Mouse (Mus musculus) lung, embryonic 15.5 days (tissue): ENCODE data around the gene Stab2. TPM values are rescaled to one million over a fixed set of nuclear protein-coding genes. Genes with fewer than 3 reads are reported as not detected.

Experiments used
- ATAC-seq: fragments of 200-750 bp; cut with Nextera tagmentation; 2 replicates; pipeline ENCODE4 v1.8.0; 2017; ENCODE audit warnings: moderate number of reproducible peaks, borderline replicate concordance; ENCODE audit not compliant: low FRiP score, low TSS enrichment; ENCODE audit errors: extremely low read depth
- H3K27ac ChIP-seq: fragments of 300-500 bp; sonication (generic); 2 replicates; pipeline ENCODE4 v1.5.1; 2015; ENCODE audit warnings: moderate library complexity, mild to moderate bottlenecking, inconsistent platforms
- H3K27me3 ChIP-seq: fragments of 300-500 bp; sonication (generic); 2 replicates; pipeline ENCODE4 v1.6.1; 2015; ENCODE audit warnings: inconsistent platforms
- H3K36me3 ChIP-seq: fragments of 300-500 bp; sonication (generic); 2 replicates; pipeline ENCODE4 v1.6.1; 2015; ENCODE audit warnings: inconsistent platforms
- H3K4me1 ChIP-seq: fragments of 300-500 bp; sonication (generic); 2 replicates; pipeline ENCODE4 v1.6.1; 2015; ENCODE audit warnings: inconsistent platforms
- H3K4me2 ChIP-seq: fragments of 300-500 bp; sonication (generic); 2 replicates; pipeline ENCODE4 v1.6.1; 2015; ENCODE audit warnings: inconsistent platforms, mild to moderate bottlenecking, moderate library complexity
- H3K4me3 ChIP-seq: fragments of 300-500 bp; sonication (generic); 2 replicates; pipeline ENCODE4 v1.5.1; 2015; ENCODE audit warnings: mild to moderate bottlenecking, inconsistent platforms
- H3K9ac ChIP-seq: fragments of 300-500 bp; sonication (generic); 2 replicates; pipeline ENCODE4 v1.6.1; 2015; ENCODE audit warnings: inconsistent platforms
- H3K9me3 ChIP-seq: fragments of 300-500 bp; sonication (generic); 2 replicates; pipeline ENCODE4 v1.6.1; 2016; ENCODE audit warnings: inconsistent platforms
- WGBS: fragments of 180-500 bp; shearing (Covaris S2); methylation state at CpG from one replicate; pipeline ENCODE4 v1.1.7; 2015; 5-methylcytosine and 5-hydroxymethylcytosine counted together
- polyA plus RNA-seq: library from polyadenylated mRNA; unstranded; fragments of >200 nt; fragmentation: Nextera tagmentation; extraction: Ambion mirVana; gene quantifications from 2 replicates; pipeline ENCODE4 v1.2.1, GENCODE M21; 2015

The Stab2 gene
- polyA plus RNA-seq, 1 experiment from 2014 or later, result 6.2 TPM

DNA sequence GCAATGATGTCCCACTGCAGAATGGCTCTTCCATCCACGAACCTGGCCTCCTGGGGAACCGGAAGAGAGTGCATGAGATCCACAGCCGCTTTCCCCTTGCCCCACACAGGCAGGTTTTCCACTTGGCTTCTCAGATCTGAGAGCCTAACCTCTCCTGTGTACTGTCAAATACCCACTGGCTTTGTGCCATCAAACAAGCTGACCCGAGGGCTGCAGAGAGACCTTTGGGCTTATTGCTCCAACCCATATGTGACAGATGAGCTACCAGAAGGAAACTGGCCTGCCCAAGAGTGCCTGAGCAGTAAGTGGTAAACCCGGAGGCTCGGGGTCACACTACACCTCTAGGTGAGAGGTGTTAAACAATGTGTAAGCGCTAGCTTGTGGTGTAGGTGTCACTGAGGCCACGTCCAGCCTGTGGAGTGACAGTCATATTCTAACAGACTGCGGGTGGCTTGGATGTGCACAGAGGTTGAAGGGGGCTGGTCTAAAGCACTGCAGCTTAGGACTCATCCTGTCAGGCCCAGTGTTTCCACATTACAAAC, 160.8 kb downstream of the Stab2 start:
- Histone ChIP-seq H3K4me1 (no peaks in the 10 kb centered on the region), H3K4me2 (no peak overlapping the region), H3K9ac (no peak overlapping the region), H3K27me3 (no peaks in the 10 kb centered on the region), H3K4me3 (no peak overlapping the region), H3K36me3 (no peaks in the 10 kb centered on the region), H3K9me3 (no peaks in the 10 kb centered on the region), H3K27ac (no peak overlapping the region)
- 47% methylated on average over 9 of the region's 9 CpGs for WGBS
- ATAC-seq, result no peak

DNA sequence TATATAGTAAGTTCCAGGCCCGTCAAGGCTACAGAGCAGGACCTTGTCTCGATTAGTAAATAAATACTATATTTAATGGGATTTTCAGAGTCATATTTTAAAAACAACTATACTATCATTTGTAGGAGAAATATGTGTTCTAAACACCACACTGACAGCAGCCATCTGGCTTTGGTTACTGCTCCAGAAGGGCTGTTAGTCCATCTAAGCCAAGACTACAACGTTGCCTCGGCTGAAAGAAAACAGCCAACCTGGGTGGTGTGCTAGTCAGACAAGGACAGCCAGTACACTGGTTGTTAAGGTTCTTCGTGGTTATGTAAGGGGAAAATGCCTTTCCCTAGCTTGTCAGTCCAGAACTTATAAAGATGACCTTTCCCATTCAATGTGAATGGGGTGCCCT, 165.2 kb downstream of the Stab2 start:
- WGBS, result 68% methylated on average over 5 of the region's 5 CpGs
- Histone ChIP-seq H3K27ac (no peak overlapping the region), H3K9ac (no peak overlapping the region), H3K36me3 (no peaks in the 10 kb centered on the region), H3K4me3 (no peak overlapping the region), H3K4me2 (no peak overlapping the region), H3K4me1 (no peaks in the 10 kb centered on the region), H3K27me3 (no peaks in the 10 kb centered on the region), H3K9me3 (no peaks in the 10 kb centered on the region)
- ATAC-seq, result no peak

DNA sequence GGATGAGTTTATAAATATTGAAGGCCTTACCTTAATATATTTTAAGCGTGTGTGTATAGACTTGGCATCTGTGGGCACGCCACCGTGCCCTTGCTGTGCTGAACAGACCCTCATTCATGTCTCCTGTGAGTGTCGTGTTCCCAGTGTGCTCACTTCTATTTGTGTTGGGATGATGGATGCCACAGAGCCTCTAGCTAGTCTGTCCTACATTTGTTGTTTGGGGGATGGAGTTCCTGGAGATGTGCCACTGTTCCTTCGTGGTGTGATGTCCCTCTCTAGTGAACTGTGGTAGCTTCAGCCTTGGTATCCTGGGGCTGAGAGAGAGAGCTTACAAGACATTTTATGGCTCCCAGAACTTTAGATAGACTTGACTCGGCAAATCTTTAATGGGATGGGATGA, 169.0 kb downstream of the Stab2 start:
- 82% methylated on average over 6 of the region's 6 CpGs for WGBS
- Histone ChIP-seq H3K4me3 (no peak overlapping the region), H3K9ac (no peak overlapping the region)

DNA sequence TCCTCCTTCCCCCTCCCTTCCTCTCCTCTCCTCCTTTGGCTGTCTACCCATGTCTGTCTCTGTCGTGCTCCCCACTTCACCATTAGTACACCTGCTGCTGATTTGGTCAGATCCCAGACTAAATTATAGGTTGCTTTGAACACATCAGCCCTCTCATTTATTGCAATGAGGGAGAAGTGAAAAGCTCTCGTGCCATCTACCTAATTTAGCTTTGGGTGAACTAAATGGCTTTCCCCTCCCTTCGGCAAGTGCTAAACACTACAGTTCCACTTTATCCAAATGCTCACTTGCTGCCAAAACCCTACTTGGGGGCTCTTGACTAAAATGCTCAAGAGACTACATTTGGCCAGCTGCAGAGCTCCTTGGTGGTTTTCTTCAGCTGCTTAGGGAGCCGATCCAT, 171.0 kb downstream of the Stab2 start:
- Histone ChIP-seq H3K4me1 (no peaks in the 10 kb centered on the region), H3K36me3 (peaks cover 4% of the 10 kb centered on the region; the same call in 1 of the 2 replicates), H3K4me2 (no peak overlapping the region), H3K9me3 (no peaks in the 10 kb centered on the region), H3K27me3 (no peaks in the 10 kb centered on the region), H3K4me3 (no peak overlapping the region), H3K27ac (peak overlapping the region; percentile 53), H3K9ac (no peak overlapping the region)
- no peak for ATAC-seq
- 68% methylated on average over 4 of the region's 4 CpGs for WGBS

More for the DNA sequence above, 169.0 kb downstream of the Stab2 start:
- ATAC-seq, result no peak
- Histone ChIP-seq H3K4me2 (no peak overlapping the region), H3K27ac (no peak overlapping the region), H3K27me3 (no peaks in the 10 kb centered on the region), H3K36me3 (peaks cover 4% of the 10 kb centered on the region; the same call in 1 of the 2 replicates), H3K9me3 (no peaks in the 10 kb centered on the region), H3K4me1 (no peaks in the 10 kb centered on the region)

DNA sequence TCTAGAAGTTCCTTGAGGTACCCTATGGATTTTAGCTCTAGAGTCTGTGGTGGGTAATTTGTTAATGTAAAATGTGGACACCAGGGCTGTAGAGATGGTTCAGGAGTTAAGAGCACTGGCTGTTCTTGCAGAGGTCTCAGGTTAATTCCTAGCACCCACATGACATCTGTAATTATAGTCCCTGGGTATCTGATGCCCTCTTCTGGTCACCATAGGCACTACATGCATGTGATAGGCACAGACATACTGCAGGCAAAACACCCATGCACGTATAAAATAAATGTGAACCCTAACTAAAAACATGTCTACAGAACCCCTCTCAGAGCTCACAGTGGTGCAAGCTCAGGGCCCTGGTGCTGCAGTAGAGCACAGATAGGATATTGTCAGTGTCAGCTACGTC, 178.3 kb downstream of the Stab2 start:
- 86% methylated on average over 2 of the region's 2 CpGs for WGBS
- Histone ChIP-seq H3K4me3 (no peak overlapping the region), H3K9me3 (no peaks in the 10 kb centered on the region), H3K4me2 (no peak overlapping the region), H3K4me1 (no peaks in the 10 kb centered on the region), H3K27ac (no peak overlapping the region), H3K9ac (no peak overlapping the region), H3K27me3 (no peaks in the 10 kb centered on the region), H3K36me3 (peaks cover 3% of the 10 kb centered on the region; the same call in 1 of the 2 replicates)
- no peak for ATAC-seq

DNA sequence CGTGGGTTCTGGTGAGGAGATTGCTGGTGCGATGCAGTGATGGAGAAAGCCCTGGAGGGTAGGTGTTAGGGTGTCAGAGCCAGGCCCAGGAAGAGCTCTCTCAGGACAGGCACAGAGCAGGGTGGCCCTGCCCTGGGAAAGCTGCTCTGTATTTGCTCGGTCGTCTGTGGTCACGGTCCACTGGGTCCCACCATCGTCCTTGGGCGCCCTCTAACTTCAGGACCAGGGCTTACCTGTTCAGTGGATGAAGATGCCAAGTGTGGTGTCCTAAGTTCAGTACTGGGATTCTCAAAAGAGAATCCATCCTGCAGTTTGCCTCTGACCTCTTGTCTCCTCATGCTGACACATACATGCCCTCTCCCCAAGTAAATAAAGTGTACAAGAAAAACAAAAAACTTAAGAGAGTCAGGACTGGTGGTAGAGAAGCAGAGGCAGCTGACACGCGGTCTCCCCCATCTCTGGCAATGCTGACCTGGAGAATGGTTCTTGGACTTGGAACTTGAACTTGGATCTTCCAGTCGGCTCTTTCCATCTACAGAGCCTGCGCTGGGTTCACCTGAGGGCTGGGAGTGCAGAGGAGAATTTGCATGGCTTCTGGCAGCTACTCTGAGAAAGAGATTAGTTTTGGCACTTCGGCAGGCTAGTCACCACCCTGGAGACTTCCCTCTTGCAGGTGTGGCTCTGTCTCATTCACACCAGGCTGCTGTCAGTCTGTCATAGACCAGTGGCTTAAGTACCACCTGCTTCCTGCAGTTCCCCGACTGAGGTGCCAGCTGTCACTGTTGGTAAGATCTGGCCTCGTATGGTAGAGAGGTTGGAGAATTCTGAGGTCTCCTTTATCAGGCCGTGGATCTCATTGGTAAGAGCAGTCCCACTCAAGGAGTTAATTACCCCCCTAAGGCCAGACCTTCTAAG, 179.3 kb downstream of the Stab2 start:
- WGBS, result 81% methylated on average over 15 of the region's 15 CpGs
- Histone ChIP-seq H3K9ac (no peak overlapping the region), H3K4me3 (no peak overlapping the region), H3K4me2 (no peak overlapping the region), H3K36me3 (peaks cover 3% of the 10 kb centered on the region; the same call in 1 of the 2 replicates), H3K27ac (no peak overlapping the region), H3K27me3 (no peaks in the 10 kb centered on the region), H3K4me1 (no peaks in the 10 kb centered on the region), H3K9me3 (no peaks in the 10 kb centered on the region)
- no peak for ATAC-seq

DNA sequence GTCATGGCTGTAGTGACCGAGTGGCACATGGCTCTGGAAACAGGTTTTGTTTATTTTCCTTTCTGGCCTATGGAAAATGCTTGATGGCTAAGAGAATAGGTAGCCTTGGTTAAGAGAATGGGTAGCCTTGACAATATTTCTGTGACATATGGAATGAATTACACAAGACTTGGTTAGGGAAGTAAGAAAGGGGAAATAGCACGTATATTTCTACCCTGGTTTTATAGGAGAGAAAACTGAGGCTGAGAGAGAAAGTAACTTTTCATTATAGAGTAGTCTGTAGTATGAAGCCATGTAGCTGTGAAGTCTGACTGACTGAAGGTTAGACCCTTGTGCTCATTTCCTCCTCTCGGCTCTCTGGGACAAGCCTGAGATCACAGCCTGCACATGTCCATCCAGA, 180.9 kb downstream of the Stab2 start:
- Histone ChIP-seq H3K36me3 (peaks cover 3% of the 10 kb centered on the region; the same call in 1 of the 2 replicates), H3K4me2 (no peak overlapping the region), H3K4me1 (no peaks in the 10 kb centered on the region), H3K27me3 (no peaks in the 10 kb centered on the region), H3K9ac (no peak overlapping the region), H3K9me3 (no peaks in the 10 kb centered on the region), H3K27ac (peak overlapping the region; percentile 81; the same call in 1 of the 2 replicates), H3K4me3 (no peak overlapping the region)
- WGBS, result 65% methylated on average over 3 of the region's 3 CpGs
- ATAC-seq, result no peak

DNA sequence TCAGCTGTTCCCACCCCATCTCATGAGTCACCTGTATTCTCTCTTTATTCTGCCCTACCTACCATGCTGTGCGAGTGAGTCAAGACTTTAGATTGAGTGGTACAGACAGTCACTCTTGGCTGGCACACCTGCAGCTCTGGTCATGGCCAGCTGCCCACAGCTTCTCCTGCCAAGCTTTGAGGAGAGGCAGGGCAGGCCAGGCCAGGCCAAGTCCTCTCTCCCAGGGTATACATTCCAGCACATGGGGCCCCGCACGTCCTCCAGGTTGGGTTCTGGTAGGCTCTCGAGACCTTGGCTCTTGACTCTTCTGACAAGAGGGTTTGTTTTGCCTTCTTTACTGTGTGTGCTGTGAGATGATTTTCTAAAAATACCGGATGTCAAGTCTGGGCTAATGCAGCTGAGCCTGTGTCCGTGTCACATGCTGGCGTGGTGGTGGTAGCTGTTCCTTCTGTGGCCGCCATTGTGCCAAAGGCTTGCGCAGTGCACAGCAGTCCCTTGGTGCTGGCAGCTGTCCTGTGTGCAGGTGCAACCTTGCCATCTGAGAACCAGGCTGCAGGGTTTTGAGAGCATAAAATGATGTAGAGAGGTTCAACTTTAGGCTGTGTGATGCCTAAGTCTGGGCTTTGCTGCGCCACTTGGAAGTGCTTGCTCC, 181.8 kb downstream of the Stab2 start:
- peak; percentile 83 for ATAC-seq
- Histone ChIP-seq H3K4me3 (no peak overlapping the region), H3K4me2 (no peak overlapping the region), H3K4me1 (no peaks in the 10 kb centered on the region), H3K36me3 (peaks cover 4% of the 10 kb centered on the region; the same call in 1 of the 2 replicates), H3K9ac (no peak overlapping the region), H3K9me3 (no peaks in the 10 kb centered on the region), H3K27me3 (no peaks in the 10 kb centered on the region), H3K27ac (peak overlapping the region; percentile 81)
- WGBS, result 66% methylated on average over 10 of the region's 10 CpGs

DNA sequence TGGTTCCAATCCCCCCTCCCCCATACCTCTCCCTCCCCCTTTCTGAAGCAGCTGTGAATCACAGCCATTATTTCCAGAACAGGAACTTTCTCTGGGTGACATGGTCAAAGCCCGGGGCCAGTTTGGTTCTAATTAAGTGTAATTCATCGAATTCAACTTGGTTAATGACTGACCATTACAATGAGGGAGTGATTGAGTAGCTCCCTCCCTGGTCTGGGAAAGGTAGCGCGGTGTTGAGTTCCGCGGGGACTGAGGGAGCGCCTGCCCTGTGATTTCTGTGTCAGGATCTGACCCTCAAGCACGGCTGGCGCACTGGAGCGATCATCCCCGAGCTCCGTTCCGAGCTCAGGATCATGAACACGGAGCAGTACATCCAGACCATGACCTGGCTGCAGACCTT, 183.0 kb downstream of the Stab2 start:
- H3K36me3 ChIP-seq, result peaks cover 7% of the 10 kb centered on the region; the same call in 1 of the 2 replicates
- no peak overlapping the region for H3K4me2 ChIP-seq
- H3K4me1 ChIP-seq, result 0 out of 2 replicates have a peak, but pooled peaks cover 3% of the 10 kb centered on the region
- H3K9me3 ChIP-seq, result no peaks in the 10 kb centered on the region
- no peak overlapping the region for H3K4me3 ChIP-seq
- no peak for ATAC-seq
- H3K27ac ChIP-seq, result no peak overlapping the region
- 86% methylated on average over 14 of the region's 14 CpGs for WGBS
- no peak overlapping the region for H3K9ac ChIP-seq
- no peaks in the 10 kb centered on the region for H3K27me3 ChIP-seq

DNA sequence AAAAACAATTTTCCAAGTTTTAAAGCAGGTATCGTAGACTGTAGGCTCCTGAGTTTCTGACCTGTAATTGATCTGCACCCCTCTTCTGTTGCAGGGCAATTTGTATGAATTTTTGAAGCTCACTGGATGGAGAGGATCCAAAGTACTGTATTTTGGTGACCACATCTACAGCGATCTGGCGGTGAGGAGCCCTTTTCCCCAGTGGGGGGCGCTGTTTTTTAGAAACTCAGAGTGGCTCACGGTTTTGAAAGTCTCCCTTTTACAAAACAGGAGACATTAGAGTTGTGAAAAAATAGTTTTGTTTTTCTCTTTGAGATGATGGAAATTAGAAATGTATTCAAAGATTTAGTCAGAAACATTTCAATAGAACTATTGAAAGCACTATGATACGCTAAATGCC, 183.7 kb downstream of the Stab2 start:
- WGBS, result 83% methylated on average over 6 of the region's 6 CpGs
- H3K27ac ChIP-seq, result no peak overlapping the region
- peaks cover 7% of the 10 kb centered on the region; the same call in 1 of the 2 replicates for H3K36me3 ChIP-seq
- no peaks in the 10 kb centered on the region for H3K27me3 ChIP-seq
- H3K4me2 ChIP-seq, result no peak overlapping the region
- no peak overlapping the region for H3K4me3 ChIP-seq
- no peak for ATAC-seq
- H3K9ac ChIP-seq, result no peak overlapping the region
- H3K9me3 ChIP-seq, result no peaks in the 10 kb centered on the region
- H3K4me1 ChIP-seq, result peaks cover 9% of the 10 kb centered on the region

DNA sequence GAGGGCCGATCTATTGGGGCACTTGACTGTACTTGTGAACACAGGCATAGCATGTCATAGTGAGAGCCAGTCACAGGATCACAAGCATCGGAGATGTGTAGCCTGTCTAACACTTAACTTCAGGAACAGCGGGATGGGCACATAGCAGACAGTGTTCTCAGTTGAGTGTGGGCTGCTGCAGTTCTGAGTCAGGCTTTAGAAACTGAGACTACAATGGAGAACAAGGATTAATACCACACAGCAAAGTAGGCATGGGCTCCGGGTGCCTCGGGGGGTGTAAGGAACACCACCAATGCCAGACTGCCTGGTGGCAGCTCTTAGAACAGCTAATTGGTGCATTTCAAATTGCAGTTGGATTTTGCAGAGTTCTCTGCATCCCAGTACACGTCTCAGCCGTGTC, 186.8 kb downstream of the Stab2 start:
- H3K27me3 ChIP-seq, result no peaks in the 10 kb centered on the region
- H3K4me2 ChIP-seq, result no peak overlapping the region
- ATAC-seq, result no peak
- no peak overlapping the region for H3K9ac ChIP-seq
- peaks cover 7% of the 10 kb centered on the region; the same call in 1 of the 2 replicates for H3K36me3 ChIP-seq
- H3K4me1 ChIP-seq, result peaks cover 15% of the 10 kb centered on the region
- no peak overlapping the region for H3K4me3 ChIP-seq
- no peaks in the 10 kb centered on the region for H3K9me3 ChIP-seq
- WGBS, result 86% methylated on average over 7 of the region's 7 CpGs
- H3K27ac ChIP-seq, result no peak overlapping the region
